Mouse (Mus musculus) heart, embryonic 13.5 days (tissue): ENCODE results near the gene Sycp3. TPM values are rescaled to one million over a fixed set of nuclear protein-coding genes. Genes with fewer than 3 reads are reported as not detected.
"Not testable (repeated sequence)": the region's sequence is repeated elsewhere in the genome, so short reads cannot be mapped to it uniquely, and the experiment has no call there.

ENCODE experiments used
- ATAC-seq: fragments of 200-750 bp; cut with Nextera tagmentation; 2 replicates; pipeline ENCODE4 v1.8.0; 2017; ENCODE audit warnings: moderate TSS enrichment; ENCODE audit not compliant: insufficient number of reproducible peaks, low FRiP score, low TSS enrichment; ENCODE audit errors: extremely low read depth
- H3K27ac ChIP-seq: fragments of 300-500 bp; sonication (generic); replicated peaks from 2 replicates; pipeline ENCODE4 v1.5.1; 2015; ENCODE audit warnings: moderate library complexity, mild to moderate bottlenecking, inconsistent platforms
- H3K27me3 ChIP-seq: fragments of 300-500 bp; sonication (generic); replicated peaks from 2 replicates; pipeline ENCODE4 v1.6.1; 2015; ENCODE audit warnings: mild to moderate bottlenecking, inconsistent platforms
- H3K36me3 ChIP-seq: fragments of 300-500 bp; sonication (generic); 2 replicates; pipeline ENCODE4 v1.6.1; 2015; ENCODE audit warnings: mild to moderate bottlenecking, inconsistent platforms
- H3K4me1 ChIP-seq: fragments of 300-500 bp; sonication (generic); 2 replicates; pipeline ENCODE4 v1.6.1; 2015; ENCODE audit warnings: inconsistent platforms
- H3K4me2 ChIP-seq: fragments of 300-500 bp; sonication (generic); 2 replicates; pipeline ENCODE4 v1.6.1; 2015; ENCODE audit warnings: inconsistent platforms, mild to moderate bottlenecking, moderate library complexity
- H3K4me3 ChIP-seq: fragments of 300-500 bp; sonication (generic); 2 replicates; pipeline ENCODE4 v1.5.1; 2015; ENCODE audit warnings: moderate library complexity, mild to moderate bottlenecking, inconsistent platforms
- H3K9ac ChIP-seq: fragments of 300-500 bp; sonication (generic); 2 replicates; pipeline ENCODE4 v1.6.1; 2015; ENCODE audit warnings: inconsistent platforms, mild to moderate bottlenecking, moderate library complexity
- H3K9me3 ChIP-seq: fragments of 300-500 bp; sonication (generic); 2 replicates; pipeline ENCODE4 v1.6.1; 2016; ENCODE audit warnings: inconsistent platforms
- WGBS: fragments of 180-500 bp; shearing (Covaris S2); methylation state at CpG from one replicate; pipeline ENCODE4 v1.1.7; 2015; ENCODE audit warnings: mixed read lengths; 5-methylcytosine and 5-hydroxymethylcytosine counted together
- polyA plus RNA-seq: library from polyadenylated mRNA; unstranded; fragments of >200 nt; fragmentation: Nextera tagmentation; extraction: Ambion mirVana; gene quantifications from 2 replicates; pipeline ENCODE4 v1.2.1, GENCODE M21; 2015

Sycp3 gene
- polyA plus RNA-seq, 1 experiment from 2014 or later = 0.36 TPM

DNA sequence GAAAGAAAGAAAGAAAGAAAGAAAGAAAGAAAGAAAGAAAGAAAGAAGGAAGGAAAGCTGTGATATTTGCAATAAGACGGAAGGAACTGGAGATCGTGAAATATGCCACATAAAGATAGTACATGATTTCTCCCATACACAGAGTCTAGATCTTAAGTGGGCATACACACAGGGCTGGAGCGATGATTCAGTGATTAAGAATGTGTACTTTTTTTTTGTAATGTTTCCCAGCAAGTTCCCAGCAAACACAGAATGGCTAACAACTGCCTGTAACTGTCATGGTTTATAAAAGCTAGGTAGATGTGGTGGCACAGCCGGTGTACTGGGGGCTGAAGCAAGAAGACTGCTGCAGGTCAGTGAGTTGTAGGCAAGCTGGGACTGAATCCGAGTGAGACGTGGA, 7.4 kb upstream of the Sycp3 start:
- H3K36me3 ChIP-seq = peaks cover under 1% of the 10 kb centered on the region; the same call in 1 of the 2 replicates
- no peak for ATAC-seq
- WGBS = 72% methylated on average over 6 of the region's 6 CpGs
- H3K4me2 ChIP-seq = no peak overlapping the region
- no peaks in the 10 kb centered on the region for H3K9me3 ChIP-seq
- H3K27me3 ChIP-seq = no peaks in the 10 kb centered on the region
- H3K27ac ChIP-seq = no peak overlapping the region
- H3K4me1 ChIP-seq = no peaks in the 10 kb centered on the region
- H3K4me3 ChIP-seq = no peak overlapping the region
- H3K9ac ChIP-seq = no peak overlapping the region

DNA sequence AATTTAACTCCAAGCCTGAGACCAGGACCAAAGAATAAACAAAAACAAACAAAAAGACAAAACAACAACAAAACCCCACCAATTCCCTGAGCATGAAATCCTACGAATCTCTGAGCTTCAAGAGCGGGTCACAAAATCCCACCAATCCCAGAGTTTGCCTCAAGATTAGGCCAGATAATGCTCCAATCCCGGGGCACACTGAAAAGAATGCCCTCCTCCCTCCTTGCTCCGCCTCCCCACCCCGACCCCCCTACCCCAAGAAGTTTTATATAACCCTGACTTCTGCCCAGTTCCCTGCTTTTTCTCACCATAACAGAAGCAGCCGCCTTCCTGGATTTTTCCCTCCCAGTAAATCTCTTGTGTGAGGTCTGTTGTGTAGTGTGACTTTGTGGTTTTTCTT, 1.6 kb upstream of the Sycp3 start:
- Histone ChIP-seq H3K4me3 (no peak overlapping the region), H3K4me1 (no peaks in the 10 kb centered on the region), H3K27ac (no peak overlapping the region), H3K4me2 (no peak overlapping the region), H3K27me3 (no peaks in the 10 kb centered on the region), H3K9ac (no peak overlapping the region), H3K36me3 (no peaks in the 10 kb centered on the region), H3K9me3 (no peaks in the 10 kb centered on the region)
- no peak for ATAC-seq
- 36% methylated on average over 6 of the region's 6 CpGs for WGBS

DNA sequence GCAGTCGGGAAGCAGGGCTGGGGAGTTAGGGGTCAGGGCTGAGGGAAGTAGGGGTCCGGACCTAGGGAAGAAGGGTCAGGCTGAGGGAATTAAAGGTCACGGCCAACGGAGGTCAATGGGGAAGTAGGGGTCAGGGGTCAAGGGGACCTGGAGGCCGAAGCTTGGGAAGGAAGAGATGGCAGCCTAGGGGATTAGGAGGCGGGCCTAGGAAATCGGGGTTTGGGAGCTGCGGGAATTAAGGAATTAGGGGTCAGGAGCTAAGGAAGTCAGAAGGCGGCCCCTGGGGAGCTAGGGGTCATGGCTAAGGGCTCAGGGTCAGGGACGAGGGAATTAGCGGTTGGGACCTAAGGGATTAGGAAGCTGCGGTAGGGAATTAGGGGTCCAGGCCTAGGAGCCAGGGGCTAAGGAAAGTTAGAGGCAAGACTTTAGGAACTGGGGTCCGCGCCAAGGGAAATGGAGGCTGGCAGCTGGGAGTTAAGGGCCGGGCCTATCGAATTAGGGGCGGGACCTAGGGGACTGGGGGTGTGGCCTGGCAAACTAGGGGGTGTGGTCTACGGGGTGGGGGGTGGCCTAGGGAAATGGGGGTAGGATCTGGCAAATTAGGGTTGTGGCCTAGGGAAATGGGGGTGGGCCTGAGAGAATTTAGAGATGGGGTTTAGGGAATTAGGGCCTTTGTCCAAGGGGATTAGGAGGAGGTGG, 902 bp downstream of the Sycp3 start:
- no peak overlapping the region for H3K4me3 ChIP-seq
- no peaks in the 10 kb centered on the region for H3K36me3 ChIP-seq
- no peaks in the 10 kb centered on the region for H3K4me1 ChIP-seq
- H3K4me2 ChIP-seq = no peak overlapping the region
- H3K9ac ChIP-seq = no peak overlapping the region
- no peak overlapping the region for H3K27ac ChIP-seq
- 0 out of 2 replicates have a peak, but pooled peaks have one; percentile 31 for ATAC-seq
- no peaks in the 10 kb centered on the region for H3K27me3 ChIP-seq
- 64% methylated on average over 18 of the region's 18 CpGs for WGBS
- H3K9me3 ChIP-seq = no peaks in the 10 kb centered on the region

DNA sequence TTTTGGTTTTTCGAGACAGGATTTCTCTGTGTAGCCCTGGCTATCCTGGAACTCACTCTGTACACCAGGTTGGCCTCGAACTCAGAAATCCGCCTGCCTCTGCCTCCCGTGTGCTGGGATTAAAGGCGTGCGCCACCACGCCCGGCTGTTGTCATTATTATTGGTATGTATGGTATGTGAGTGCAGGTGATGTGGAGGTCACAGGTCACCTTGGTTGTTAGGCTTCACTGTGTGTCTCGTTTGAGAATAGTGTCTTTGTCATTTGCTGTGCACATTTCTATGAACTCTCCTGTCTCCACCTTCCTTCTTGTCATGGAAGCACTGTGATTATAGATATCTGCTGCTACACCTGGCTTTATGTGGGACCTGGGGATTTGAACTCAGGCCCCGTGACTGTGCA, 23.5 kb downstream of the Sycp3 start:
- not testable (repeated sequence) for H3K27me3 ChIP-seq, H3K4me2 ChIP-seq, H3K9ac ChIP-seq, H3K4me3 ChIP-seq, H3K9me3 ChIP-seq, H3K27ac ChIP-seq, H3K4me1 ChIP-seq, ATAC-seq
- 83% methylated on average over 10 of the region's 10 CpGs for WGBS
- peaks cover 16% of the 10 kb centered on the region for H3K36me3 ChIP-seq

DNA sequence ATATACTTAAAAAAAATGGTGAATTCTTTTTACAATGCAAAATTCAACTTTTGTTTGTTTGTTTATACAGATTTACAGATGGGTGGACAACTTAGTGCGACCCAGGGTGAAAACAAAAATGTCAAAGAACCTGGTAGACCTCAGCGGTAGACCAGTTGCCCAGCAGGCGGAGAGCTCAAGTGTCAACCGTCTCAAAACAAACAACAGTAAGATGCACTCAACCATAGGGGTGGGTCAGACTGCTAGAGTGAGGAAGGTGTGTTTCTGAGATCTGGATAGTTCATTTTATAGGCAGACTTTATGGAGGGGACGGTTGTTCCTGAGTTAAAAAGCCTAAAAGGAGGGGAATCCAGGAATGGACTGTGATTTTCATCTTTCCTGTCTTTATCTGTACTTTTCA, 29.3 kb downstream of the Sycp3 start:
- WGBS = 83% methylated on average over 5 of the region's 5 CpGs
- no peak for ATAC-seq
- no peaks in the 10 kb centered on the region for H3K4me1 ChIP-seq

DNA sequence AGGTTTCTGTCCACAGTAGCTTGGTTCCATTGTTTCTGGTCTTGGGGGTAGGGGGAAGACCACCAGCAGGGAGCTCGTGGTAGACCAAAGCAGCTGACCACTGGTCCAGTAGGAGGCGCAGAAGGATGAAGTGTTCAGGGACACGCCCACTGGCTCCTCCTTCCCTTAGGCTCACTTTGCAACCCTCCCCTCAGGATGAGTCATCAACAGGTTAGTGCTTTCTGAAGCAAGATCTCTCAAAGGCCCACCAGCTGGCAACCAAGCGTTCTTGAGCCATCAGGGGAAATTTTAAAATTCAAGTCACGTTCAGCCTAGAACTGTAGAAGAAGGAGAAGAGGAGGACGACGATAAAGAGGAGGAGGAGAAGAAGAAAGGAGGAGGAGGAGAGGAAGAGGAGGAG, 32.3 kb downstream of the Sycp3 start:
- Histone ChIP-seq H3K27ac (no peak overlapping the region), H3K9me3 (no peaks in the 10 kb centered on the region), H3K4me3 (no peak overlapping the region), H3K4me1 (no peaks in the 10 kb centered on the region), H3K9ac (no peak overlapping the region), H3K4me2 (no peak overlapping the region), H3K27me3 (no peaks in the 10 kb centered on the region), H3K36me3 (0 out of 2 replicates have a peak, but pooled peaks cover 2% of the 10 kb centered on the region)
- ATAC-seq = no peak; the same call in 1 of the 2 replicates
- 62% methylated on average over 7 of the region's 7 CpGs for WGBS

More for the DNA sequence above, 29.3 kb downstream of the Sycp3 start:
- H3K27ac ChIP-seq = no peak overlapping the region
- no peak overlapping the region for H3K9ac ChIP-seq
- peaks cover 18% of the 10 kb centered on the region for H3K36me3 ChIP-seq
- H3K9me3 ChIP-seq = no peaks in the 10 kb centered on the region
- no peak overlapping the region for H3K4me3 ChIP-seq
- no peak overlapping the region for H3K4me2 ChIP-seq
- no peaks in the 10 kb centered on the region for H3K27me3 ChIP-seq

DNA sequence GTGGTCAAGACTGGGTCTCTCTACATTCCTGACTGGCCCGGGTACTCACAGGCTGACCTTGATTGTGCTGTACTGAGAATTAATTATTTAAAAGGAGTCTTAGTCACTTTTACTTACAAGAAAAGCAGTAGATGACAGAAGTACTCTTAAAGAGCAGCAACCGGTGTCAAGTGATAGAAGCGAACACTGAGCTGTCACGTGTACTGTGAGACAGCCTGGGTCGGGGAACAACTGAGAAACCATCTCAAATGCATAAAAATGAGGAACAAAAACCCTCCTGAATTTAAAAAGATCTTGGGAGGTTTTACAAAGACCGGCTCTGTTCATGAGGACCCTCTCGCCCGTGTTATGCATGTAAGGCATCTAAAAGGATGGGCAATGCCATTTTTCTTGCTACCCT, 33.3 kb downstream of the Sycp3 start:
- no peaks in the 10 kb centered on the region for H3K4me1 ChIP-seq
- ATAC-seq = no peak
- H3K4me3 ChIP-seq = no peak overlapping the region
- H3K9ac ChIP-seq = no peak overlapping the region
- H3K36me3 ChIP-seq = 0 out of 2 replicates have a peak, but pooled peaks cover 2% of the 10 kb centered on the region
- H3K27me3 ChIP-seq = no peaks in the 10 kb centered on the region
- H3K4me2 ChIP-seq = no peak overlapping the region
- 75% methylated on average over 8 of the region's 8 CpGs for WGBS
- H3K27ac ChIP-seq = no peak overlapping the region
- H3K9me3 ChIP-seq = no peaks in the 10 kb centered on the region

DNA sequence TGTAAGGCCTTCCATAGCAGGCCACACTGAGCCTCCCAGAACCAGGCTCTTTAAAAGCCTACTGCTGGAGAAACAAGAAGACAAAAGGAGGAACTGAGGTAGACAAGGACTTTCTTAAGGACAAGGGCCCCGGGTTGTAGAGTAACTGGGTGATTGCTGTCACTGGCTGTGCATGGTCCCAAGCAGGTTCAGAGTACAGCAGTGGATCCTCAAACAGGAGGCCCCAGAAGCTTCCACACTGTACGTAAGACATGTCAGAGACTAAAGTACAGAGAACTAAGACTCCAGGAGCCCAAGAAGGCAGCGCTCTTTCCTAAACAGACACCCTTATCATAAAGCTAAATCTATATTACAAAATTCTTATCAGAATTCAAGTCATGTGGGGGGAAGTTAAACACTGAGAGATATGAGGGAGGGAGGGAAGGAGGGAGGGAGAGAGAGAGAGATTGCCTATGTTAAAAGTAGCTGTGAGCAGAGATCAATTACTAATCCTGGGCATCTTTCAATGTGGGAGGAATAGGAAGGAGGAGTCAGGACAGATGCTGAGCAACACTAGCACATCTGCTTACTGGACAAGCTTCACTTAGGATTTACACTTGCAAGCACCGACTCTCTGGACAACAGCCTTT, 35.7 kb downstream of the Sycp3 start:
- H3K36me3 ChIP-seq = no peaks in the 10 kb centered on the region
- no peaks in the 10 kb centered on the region for H3K27me3 ChIP-seq
- no peak overlapping the region for H3K27ac ChIP-seq
- no peaks in the 10 kb centered on the region for H3K9me3 ChIP-seq
- no peaks in the 10 kb centered on the region for H3K4me1 ChIP-seq
- WGBS = 69% methylated on average over 4 of the region's 4 CpGs
- H3K9ac ChIP-seq = no peak overlapping the region
- no peak for ATAC-seq
- H3K4me3 ChIP-seq = no peak overlapping the region
- H3K4me2 ChIP-seq = no peak overlapping the region

DNA sequence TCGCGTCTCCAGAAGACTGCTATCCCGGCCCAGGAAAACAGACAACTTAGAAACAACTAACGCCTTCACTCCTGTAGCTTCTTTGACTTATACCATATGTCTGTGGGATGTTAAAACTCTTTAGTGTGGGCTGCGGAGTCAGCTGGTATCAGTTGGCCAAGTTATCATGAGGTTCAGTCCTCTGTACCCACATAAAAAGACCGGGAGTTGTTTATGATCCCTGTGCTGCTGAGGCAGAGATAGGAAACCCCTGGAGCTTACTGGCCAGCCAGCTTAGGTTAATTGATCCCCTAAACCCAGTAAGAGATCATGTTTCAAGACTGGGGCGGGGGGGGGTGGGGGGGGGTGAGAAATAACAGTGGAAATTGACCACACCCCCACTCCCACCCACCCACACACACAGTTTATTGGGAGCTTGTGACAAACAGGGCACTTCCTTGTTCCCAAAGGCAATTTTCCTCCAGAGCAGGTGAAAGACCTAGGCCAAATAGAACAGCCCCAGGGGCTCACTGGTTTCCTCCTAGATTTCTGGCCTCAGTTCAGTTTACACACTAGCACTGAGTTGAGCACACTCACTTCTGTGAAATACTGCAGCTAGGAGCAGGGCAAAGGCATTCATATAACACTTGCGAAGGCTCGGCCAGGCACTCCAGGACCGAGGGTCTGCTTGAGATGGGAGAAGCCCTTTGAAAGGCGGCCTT, 37.6 kb downstream of the Sycp3 start:
- Histone ChIP-seq H3K4me1 (peaks cover 16% of the 10 kb centered on the region), H3K27me3 (no peaks in the 10 kb centered on the region), H3K36me3 (no peaks in the 10 kb centered on the region), H3K4me3 (no peak overlapping the region), H3K27ac (no peak overlapping the region), H3K4me2 (no peak overlapping the region), H3K9ac (no peak overlapping the region), H3K9me3 (no peaks in the 10 kb centered on the region)
- ATAC-seq = no peak
- WGBS = 66% methylated on average over 11 of the region's 11 CpGs

DNA sequence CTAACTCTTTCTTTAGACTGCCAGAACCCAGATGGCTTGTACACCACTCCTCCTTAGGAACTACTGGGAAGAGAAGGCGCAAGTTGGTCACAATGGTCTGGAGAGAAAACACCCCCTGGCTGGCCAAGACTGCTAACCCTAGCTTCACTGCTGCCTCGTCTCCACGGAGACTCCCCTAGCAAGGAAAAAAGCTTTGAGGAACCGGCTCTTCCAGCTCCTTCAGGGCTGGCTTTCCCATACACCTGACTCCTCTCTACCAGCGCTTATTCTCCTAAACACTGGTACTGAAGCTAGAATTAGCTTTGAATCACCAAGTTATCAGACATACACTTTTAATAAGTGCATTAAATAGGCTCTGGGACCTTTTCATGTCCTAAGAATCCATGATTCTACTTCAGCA, 40.6 kb downstream of the Sycp3 start:
- 69% methylated on average over 5 of the region's 5 CpGs for WGBS
- ATAC-seq = no peak
- H3K27ac ChIP-seq = no peak overlapping the region
- no peak overlapping the region for H3K9ac ChIP-seq
- H3K4me2 ChIP-seq = no peak overlapping the region
- no peaks in the 10 kb centered on the region for H3K36me3 ChIP-seq
- H3K9me3 ChIP-seq = no peaks in the 10 kb centered on the region
- H3K27me3 ChIP-seq = no peaks in the 10 kb centered on the region
- no peak overlapping the region for H3K4me3 ChIP-seq
- peaks cover 35% of the 10 kb centered on the region for H3K4me1 ChIP-seq

DNA sequence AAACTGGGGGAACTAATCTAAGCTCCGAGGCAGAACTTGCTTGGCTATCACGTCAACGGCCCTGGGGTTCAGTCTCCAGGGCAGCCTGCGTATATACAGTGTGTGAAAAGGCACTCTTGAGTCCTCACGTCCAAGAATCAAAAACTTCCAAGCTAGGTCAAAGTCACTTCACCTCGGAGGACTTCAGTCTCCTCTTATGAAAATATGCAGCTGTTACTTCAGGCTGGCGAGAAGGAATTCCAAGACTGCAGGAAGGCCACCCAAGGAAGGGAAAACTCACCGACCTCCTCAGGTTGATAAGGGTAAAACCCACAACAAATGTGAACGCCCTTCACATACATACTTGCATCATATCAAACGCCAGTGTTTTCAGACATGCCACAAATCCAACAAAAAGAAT, 42.0 kb downstream of the Sycp3 start:
- no peak overlapping the region for H3K27ac ChIP-seq
- 41% methylated on average over 10 of the region's 10 CpGs for WGBS

More for the DNA sequence above, 42.0 kb downstream of the Sycp3 start:
- ATAC-seq = no peak
- Histone ChIP-seq H3K9me3 (no peaks in the 10 kb centered on the region), H3K4me3 (no peak overlapping the region), H3K9ac (no peak overlapping the region), H3K4me2 (0 out of 2 replicates have a peak overlapping the region, but pooled peaks have one; percentile 91), H3K36me3 (no peaks in the 10 kb centered on the region), H3K27me3 (no peaks in the 10 kb centered on the region), H3K4me1 (peaks cover 35% of the 10 kb centered on the region)
